Mouse (Mus musculus) effector memory CD4-positive, alpha-beta T cell, adult 5 months (primary cell): ENCODE data around the gene Calm2. TPM values are rescaled to one million over a fixed set of nuclear protein-coding genes. Genes with fewer than 3 reads are reported as not detected.

ENCODE experiments used
- polyA plus RNA-seq: library from polyadenylated mRNA; unstranded; fragments of 100-300 nt; shearing (Covaris generic); gene quantifications from one replicate; pipeline ENCODE4 v1.2.1, GENCODE M21; 2017

The Calm2 gene
- polyA plus RNA-seq = 657 TPM

GRCm38 (mm10) chr17:87446767-87447611, at the start of gene Calm2:
TSS of gene Calm2 (minus strand) at chr17:87446935.

GRCm38 (mm10) chr17:87427511-87427910, 19.2 kb downstream of the Calm2 start, which contains the start of gene Stpg4:
TSS of gene Stpg4 (minus strand) at chr17:87427741.

Other genes starting within 250 kb of the Calm2 start
- gene Mcfd2, start 181.0 kb downstream of the Calm2 start, polyA plus RNA-seq = 22.6 TPM
- gene Ttc7, start 164.0 kb downstream of the Calm2 start, polyA plus RNA-seq = 58.8 TPM
- gene Stpg4, start 19.2 kb downstream of the Calm2 start, polyA plus RNA-seq = not detected
- 3.5 TPM for gene Epcam, start 189.0 kb upstream of the Calm2 start, polyA plus RNA-seq
- gene Msh2, start 225.4 kb upstream of the Calm2 start, polyA plus RNA-seq = 44.5 TPM